Mouse (Mus musculus): ENCODE results near the gene Slc4a2.
"Not testable (repeated sequence)": the region's sequence is repeated elsewhere in the genome, so short reads cannot be mapped to it uniquely, and the experiment has no call there.

Slc4a2 gene

GRCm38 (mm10) chr5:24392724-24393123 lies 30.9 kb upstream of the Slc4a2 start:
- in situ Hi-C loops (cut with MboI; ENCODE audit: low pct_unique_long_range_greater_than_20kb in 1 of 2, low sequenced_read_pairs in 2 of 2, unreplicated experiment in 1 of 2) = no loop called here

- in situ Hi-C loops (cut with MboI; ENCODE audit: low pct_unique_long_range_greater_than_20kb in 1 of 2, low sequenced_read_pairs in 2 of 2, unreplicated experiment in 1 of 2) = no loop called here
Observed at GRCm38 (mm10) chr5:24393392-24393997, 30.1 kb upstream of the Slc4a2 start, which contains the start of gene Abcb8. Abcb8 (plus strand) TSS chr5:24393663.

GRCm38 (mm10) chr5:24394165-24394894 lies 29.3 kb upstream of the Slc4a2 start:
- in situ Hi-C loops (cut with MboI; ENCODE audit: low pct_unique_long_range_greater_than_20kb in 1 of 2, low sequenced_read_pairs in 2 of 2, unreplicated experiment in 1 of 2) = no loop called here

GRCm38 (mm10) chr5:24396254-24396653 lies 27.4 kb upstream of the Slc4a2 start:
- in situ Hi-C loops (cut with MboI; ENCODE audit: low pct_unique_long_range_greater_than_20kb in 1 of 2, low sequenced_read_pairs in 2 of 2, unreplicated experiment in 1 of 2) = not testable (repeated sequence)

- in situ Hi-C loops (cut with MboI; ENCODE audit: low pct_unique_long_range_greater_than_20kb in 1 of 2, low sequenced_read_pairs in 2 of 2, unreplicated experiment in 1 of 2) = no loop called here
Observed at GRCm38 (mm10) chr5:24399686-24400085, 24.0 kb upstream of the Slc4a2 start.

GRCm38 (mm10) chr5:24400362-24400761 lies 23.3 kb upstream of the Slc4a2 start:
- in situ Hi-C loops (cut with MboI; ENCODE audit: low pct_unique_long_range_greater_than_20kb in 1 of 2, low sequenced_read_pairs in 2 of 2, unreplicated experiment in 1 of 2) = no loop called here

GRCm38 (mm10) chr5:24400911-24401605 lies 22.6 kb upstream of the Slc4a2 start:
- in situ Hi-C loops (cut with MboI; ENCODE audit: low pct_unique_long_range_greater_than_20kb in 1 of 2, low sequenced_read_pairs in 2 of 2, unreplicated experiment in 1 of 2) = no loop called here

GRCm38 (mm10) chr5:24401969-24402368 lies 21.7 kb upstream of the Slc4a2 start:
- in situ Hi-C loops (cut with MboI; ENCODE audit: low pct_unique_long_range_greater_than_20kb in 1 of 2, low sequenced_read_pairs in 2 of 2, unreplicated experiment in 1 of 2) = no loop called here

GRCm38 (mm10) chr5:24404594-24405360 lies 18.9 kb upstream of the Slc4a2 start:
- in situ Hi-C loops (cut with MboI; ENCODE audit: low pct_unique_long_range_greater_than_20kb in 1 of 2, low sequenced_read_pairs in 2 of 2, unreplicated experiment in 1 of 2) = no loop called here

GRCm38 (mm10) chr5:24405389-24405876 lies 18.2 kb upstream of the Slc4a2 start:
- in situ Hi-C loops (cut with MboI; ENCODE audit: low pct_unique_long_range_greater_than_20kb in 1 of 2, low sequenced_read_pairs in 2 of 2, unreplicated experiment in 1 of 2) = no loop called here

GRCm38 (mm10) chr5:24408651-24409050 lies 15.0 kb upstream of the Slc4a2 start:
- in situ Hi-C loops (cut with MboI; ENCODE audit: low pct_unique_long_range_greater_than_20kb in 1 of 2, low sequenced_read_pairs in 2 of 2, unreplicated experiment in 1 of 2) = no loop called here

- in situ Hi-C loops (cut with MboI; ENCODE audit: low pct_unique_long_range_greater_than_20kb in 1 of 2, low sequenced_read_pairs in 2 of 2, unreplicated experiment in 1 of 2) = no loop called here
Observed at GRCm38 (mm10) chr5:24409466-24409865, 14.2 kb upstream of the Slc4a2 start.

GRCm38 (mm10) chr5:24412063-24412462 lies 11.6 kb upstream of the Slc4a2 start:
- in situ Hi-C loops (cut with MboI; ENCODE audit: low pct_unique_long_range_greater_than_20kb in 1 of 2, low sequenced_read_pairs in 2 of 2, unreplicated experiment in 1 of 2) = no loop called here

- in situ Hi-C loops (cut with MboI; ENCODE audit: low pct_unique_long_range_greater_than_20kb in 1 of 2, low sequenced_read_pairs in 2 of 2, unreplicated experiment in 1 of 2) = no loop called here
Observed at GRCm38 (mm10) chr5:24413042-24413693, 10.5 kb upstream of the Slc4a2 start, which contains the start of gene Asic3. Asic3 (plus strand) TSS chr5:24413392.

GRCm38 (mm10) chr5:24413938-24414337 lies 9.7 kb upstream of the Slc4a2 start:
- in situ Hi-C loops (cut with MboI; ENCODE audit: low pct_unique_long_range_greater_than_20kb in 1 of 2, low sequenced_read_pairs in 2 of 2, unreplicated experiment in 1 of 2) = no loop called here

GRCm38 (mm10) chr5:24416222-24416736 lies 7.4 kb upstream of the Slc4a2 start:
- in situ Hi-C loops (cut with MboI; ENCODE audit: low pct_unique_long_range_greater_than_20kb in 1 of 2, low sequenced_read_pairs in 2 of 2, unreplicated experiment in 1 of 2) = no loop called here

GRCm38 (mm10) chr5:24417587-24417986 lies 6.0 kb upstream of the Slc4a2 start:
- in situ Hi-C loops (cut with MboI; ENCODE audit: low pct_unique_long_range_greater_than_20kb in 1 of 2, low sequenced_read_pairs in 2 of 2, unreplicated experiment in 1 of 2) = no loop called here

GRCm38 (mm10) chr5:24420381-24420780 lies 3.3 kb upstream of the Slc4a2 start:
- in situ Hi-C loops (cut with MboI; ENCODE audit: low pct_unique_long_range_greater_than_20kb in 1 of 2, low sequenced_read_pairs in 2 of 2, unreplicated experiment in 1 of 2) = no loop called here

All from mouse embryonic stem cell (cell line).